Mouse (Mus musculus): ENCODE data around the gene Hgd. TPM values are rescaled to one million over a fixed set of nuclear protein-coding genes. Genes with fewer than 3 reads are reported as not detected.

The Hgd gene
- total RNA-seq (2021), result not detected

DNA sequence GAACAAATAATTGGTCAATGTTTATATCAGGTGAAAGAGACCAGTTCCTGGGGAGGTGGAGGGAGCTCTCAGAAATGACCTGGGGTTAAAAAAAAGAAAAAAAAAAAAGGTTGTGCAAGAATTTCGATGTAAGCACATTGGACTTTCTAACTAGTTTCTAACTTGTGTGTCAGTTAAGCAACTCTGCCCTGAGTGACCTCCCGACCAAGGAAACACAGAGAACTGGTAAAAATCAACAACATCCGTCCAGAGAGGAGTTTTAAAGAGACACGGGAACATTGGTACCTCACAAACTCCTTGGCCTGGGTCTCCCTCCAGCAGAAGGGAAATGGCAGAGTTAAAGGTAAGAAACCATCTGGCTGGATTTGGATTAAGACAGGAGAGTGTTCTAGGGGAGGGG is at the start of gene Hgd:
Gene Hgd (plus strand): TSS at position 160 of the 400 bp plus-strand sequence.
- DNase-seq, result no peak
- intact Hi-C loops (cut with DNase I), result no loop called here

GRCm38 (mm10) chr16:37530170-37530569 is 49.8 kb upstream of the Hgd start:
- no peak for DNase-seq
- intact Hi-C loops (cut with DNase I), result no loop called here

GRCm38 (mm10) chr16:37532046-37532445 is 47.9 kb upstream of the Hgd start:
- intact Hi-C loops (cut with DNase I), result no loop called here
- no peak for DNase-seq

DNA sequence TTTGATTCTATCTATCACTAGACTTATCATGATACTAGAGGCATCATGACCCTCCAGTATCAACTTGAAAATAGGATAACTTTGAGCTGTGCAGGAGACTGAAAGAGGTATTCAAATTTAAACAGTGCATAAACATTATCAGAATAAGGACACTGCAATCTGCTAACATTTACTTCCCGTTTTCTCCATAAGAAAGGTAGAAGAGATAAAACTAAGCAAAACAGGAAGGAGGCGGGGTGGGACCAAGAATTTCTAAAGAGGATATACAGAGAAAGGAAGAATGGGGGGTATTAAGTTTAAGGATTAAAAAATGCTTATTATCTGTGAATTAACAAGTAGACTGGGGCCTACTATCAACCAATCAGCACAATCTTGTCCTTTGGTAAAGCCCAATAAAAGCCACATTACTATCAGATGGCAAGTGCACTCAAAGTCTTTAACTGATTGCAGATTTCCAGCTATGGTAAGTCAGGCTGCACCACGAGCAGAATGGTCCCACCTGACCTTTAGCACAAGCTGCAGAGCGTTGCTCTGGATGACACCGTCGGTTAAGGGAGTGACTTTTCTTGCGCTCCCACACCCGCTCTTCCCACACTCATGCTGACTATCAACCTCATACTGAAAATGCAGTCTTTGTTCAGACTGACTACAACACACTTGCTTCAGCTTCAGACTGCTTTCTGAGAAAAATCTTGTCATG is 46.4 kb upstream of the Hgd start:
- DNase-seq, result no peak
- intact Hi-C loops (cut with DNase I), result no loop called here

DNA sequence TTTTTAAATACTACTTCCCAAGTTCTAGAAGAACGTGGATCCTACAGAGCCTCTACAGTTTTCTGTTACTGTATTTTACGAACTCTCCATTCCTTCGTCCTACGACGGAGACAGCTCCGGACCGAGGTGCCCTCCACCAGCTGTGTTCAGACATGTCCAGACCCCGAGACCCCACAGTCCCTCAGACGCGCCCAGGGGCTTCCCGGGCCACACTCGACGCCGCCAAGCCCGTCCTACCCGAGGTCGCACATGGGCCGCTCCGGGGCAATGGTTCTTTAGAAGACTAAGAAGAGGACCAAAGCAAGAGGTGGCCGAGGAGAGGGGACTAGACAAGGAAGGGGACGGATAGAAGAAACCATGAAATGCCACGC is 40.7 kb upstream of the Hgd start:
- DNase-seq, result no peak
- intact Hi-C loops (cut with DNase I), result no loop called here

DNA sequence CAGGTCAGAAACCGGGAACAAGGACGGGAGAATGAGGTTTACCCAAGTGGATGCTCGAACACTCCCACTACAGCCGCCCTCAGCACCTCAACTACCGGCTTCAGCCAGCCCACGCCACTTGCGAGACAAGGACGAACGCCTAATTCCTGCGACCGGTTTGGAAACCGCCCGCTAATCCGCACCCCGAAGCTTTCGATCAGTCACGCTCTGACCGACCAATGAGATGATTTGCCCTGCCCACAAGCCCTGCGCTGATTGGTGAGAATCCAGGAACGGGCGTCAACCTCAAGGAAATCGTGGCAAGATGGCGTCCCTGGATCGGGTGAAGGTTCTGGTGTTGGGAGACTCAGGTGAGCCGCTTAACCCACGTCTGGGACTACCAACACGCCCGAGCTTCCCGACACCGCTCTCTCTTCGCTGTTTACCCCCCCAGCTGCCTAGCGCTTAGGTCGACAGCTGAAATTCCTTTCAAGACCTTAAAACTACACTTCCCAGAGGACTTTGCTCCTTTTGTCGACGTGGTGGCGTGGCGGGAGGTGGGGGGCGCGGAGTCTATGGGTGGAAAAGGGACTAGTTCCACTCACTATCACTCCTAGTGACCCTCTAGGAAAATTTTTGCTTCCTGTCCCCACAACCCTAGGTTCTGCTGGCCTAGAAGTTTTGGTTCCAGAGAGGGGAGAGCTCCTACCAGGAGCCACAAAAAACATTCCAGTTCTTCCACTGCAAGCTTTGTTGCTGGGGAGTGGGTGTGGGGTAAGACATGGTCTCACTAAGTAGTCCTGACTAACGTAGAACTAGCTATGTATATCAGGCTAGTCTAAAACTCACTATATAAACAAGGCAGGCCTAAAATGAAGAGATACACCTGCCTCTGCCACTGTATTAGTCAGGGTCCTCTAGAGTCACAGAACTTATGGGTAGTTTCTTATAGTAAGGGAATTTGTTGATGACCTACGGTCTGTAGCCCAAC is 40.1 kb upstream of the Hgd start, which contains the start of the genes Gtf2e1 and Rabl3:
Gene Gtf2e1 (minus strand): TSS at position 179 of the 970 bp plus-strand sequence.
Gene Rabl3 (plus strand): TSS at position 275 of the 970 bp plus-strand sequence.
- intact Hi-C loops (cut with DNase I), result no loop called here

GRCm38 (mm10) chr16:37540776-37541175 is 39.2 kb upstream of the Hgd start:
- intact Hi-C loops (cut with DNase I), result no loop called here
- no peak for DNase-seq

More for the DNA sequence above, 40.1 kb upstream of the Hgd start, which contains the start of the genes Gtf2e1 and Rabl3:
- peak; percentile 98 for DNase-seq

DNA sequence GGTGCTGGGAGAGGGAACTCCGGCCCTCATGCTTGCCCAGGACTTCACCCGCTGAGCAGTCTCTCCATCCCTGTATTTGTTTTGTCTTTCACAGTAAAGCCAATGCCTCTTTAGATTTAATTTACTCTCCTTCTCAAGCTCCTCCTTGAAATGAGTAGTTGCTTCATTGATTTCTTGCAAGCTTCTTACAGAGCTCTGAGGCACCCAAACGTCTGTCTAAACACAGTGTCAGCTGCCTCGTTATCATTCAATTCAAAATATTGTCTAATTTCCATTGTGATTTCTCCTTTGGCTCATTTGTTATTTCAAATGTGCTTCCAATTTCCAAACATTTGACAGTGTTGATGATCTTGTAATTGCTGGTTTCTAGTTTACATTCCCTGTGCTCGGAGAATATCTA is 33.6 kb upstream of the Hgd start:
- no peak for DNase-seq
- intact Hi-C loops (cut with DNase I), result no loop called here

GRCm38 (mm10) chr16:37550266-37550665 is 29.7 kb upstream of the Hgd start:
- intact Hi-C loops (cut with DNase I), result no loop called here
- no peak for DNase-seq

GRCm38 (mm10) chr16:37550981-37551380 is 29.0 kb upstream of the Hgd start:
- no peak for DNase-seq
- intact Hi-C loops (cut with DNase I), result no loop called here

DNA sequence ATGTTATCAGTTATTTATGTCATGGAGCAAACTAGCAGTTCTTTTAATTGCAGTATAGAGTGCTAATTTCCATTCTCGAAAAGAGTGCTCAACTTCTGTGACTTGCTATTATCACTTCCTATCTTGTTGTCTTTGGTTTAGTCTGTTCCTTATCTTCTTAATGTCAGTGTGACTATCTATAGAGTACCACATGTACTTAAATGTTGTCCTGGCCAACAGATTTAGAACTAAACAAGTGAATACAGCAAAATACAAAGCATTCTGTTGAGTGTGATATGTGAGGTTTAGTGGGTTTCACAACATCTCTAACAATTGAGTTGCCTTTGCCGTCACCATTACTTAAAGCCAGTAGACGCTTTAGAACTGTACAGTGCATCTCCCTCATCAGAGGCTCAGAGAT is 27.1 kb upstream of the Hgd start:
- no peak for DNase-seq
- intact Hi-C loops (cut with DNase I), result no loop called here

DNA sequence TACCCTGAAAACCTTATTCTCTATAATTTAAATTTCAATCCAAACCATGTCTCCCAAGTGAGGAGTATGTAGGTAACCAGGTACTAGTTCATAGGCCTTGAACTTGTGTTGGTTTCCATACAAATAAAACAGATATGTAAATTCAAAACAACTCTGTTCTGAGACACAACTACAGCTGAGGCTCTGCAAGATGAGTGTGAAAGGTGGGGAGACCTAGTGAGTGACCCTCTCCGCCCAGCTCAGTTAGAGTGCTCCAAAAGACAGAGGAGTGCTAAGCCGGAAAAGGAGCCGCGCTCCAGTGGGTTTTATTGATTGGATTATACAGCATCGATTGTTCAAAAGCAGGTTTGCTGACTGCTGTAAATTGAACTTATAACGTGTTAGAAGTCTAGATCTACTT is 17.5 kb upstream of the Hgd start:
- intact Hi-C loops (cut with DNase I), result no loop called here

GRCm38 (mm10) chr16:37562961-37563360 is 17.0 kb upstream of the Hgd start:
- no peak for DNase-seq
- intact Hi-C loops (cut with DNase I), result no loop called here

More for the DNA sequence above, 17.5 kb upstream of the Hgd start:
- DNase-seq, result no peak

DNA sequence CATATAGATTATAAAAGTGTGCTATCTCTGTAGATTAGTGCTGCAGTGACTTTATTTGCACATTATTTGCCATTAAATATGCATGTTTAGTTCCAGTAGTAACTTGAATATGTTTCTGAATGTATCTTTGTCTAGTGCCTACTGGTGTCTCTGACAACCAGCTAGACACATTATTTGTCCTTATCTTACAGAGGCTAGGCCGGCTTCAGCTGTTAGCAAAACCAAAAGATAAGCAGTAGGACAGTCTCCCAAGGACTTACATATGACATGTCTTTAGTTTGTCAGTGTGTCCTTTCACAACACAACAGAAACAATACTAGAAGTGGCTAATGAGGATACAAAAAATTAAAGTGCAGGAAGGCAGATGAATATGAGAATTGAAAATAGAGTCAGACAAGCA is 14.8 kb upstream of the Hgd start:
- DNase-seq, result no peak
- intact Hi-C loops (cut with DNase I), result no loop called here

- intact Hi-C loops (cut with DNase I), result no loop called here
- DNase-seq, result no peak
These were observed 13.8 kb upstream of the Hgd start for GRCm38 (mm10) chr16:37566107-37566506.

GRCm38 (mm10) chr16:37567113-37568050 is 12.6 kb upstream of the Hgd start:
- intact Hi-C loops (cut with DNase I), result no loop called here
- DNase-seq, result no peak

DNA sequence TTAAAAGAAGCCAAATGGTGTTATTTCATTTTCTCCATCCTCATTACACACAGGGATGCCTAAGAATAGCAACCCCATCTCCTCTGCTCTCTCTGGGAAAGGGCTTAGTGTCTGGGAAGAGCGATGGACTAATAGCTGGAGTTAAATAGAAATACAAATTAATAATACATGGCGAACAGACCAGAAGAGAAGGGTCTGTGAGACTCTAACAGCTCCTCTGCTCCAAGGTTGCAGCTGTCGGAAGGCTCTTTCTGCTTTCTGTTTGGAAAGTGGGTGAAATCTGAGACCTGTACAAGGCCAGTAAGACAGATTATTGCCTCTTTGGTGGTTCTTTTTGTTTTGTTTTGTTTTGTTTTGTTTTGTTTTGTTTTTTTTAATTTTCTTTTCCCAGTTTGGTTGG is 8.4 kb upstream of the Hgd start:
- intact Hi-C loops (cut with DNase I), result no loop called here

GRCm38 (mm10) chr16:37572117-37572754 is 7.7 kb upstream of the Hgd start:
- intact Hi-C loops (cut with DNase I), result no loop called here
- no peak for DNase-seq

More for the DNA sequence above, 8.4 kb upstream of the Hgd start:
- DNase-seq, result no peak

DNA sequence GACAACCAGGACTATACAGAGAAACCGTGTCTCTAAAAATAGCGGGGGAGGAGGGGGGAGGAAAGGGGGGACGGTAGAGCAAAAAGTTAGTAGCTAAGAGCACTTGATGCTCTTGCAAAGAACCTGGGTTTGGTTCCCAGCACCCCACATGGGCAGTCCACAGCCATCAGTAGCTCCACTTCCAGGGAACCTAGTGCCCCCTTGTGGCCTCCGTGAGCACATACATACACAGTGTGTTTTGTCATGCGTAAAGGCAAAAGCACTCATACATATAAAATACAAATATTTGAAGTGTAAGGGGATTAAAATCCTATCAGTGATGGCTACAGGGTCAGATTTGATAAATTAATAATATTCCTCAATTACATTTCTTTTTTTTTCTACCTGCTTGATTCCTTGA is 6.9 kb upstream of the Hgd start:
- DNase-seq, result no peak
- intact Hi-C loops (cut with DNase I), result no loop called here

DNA sequence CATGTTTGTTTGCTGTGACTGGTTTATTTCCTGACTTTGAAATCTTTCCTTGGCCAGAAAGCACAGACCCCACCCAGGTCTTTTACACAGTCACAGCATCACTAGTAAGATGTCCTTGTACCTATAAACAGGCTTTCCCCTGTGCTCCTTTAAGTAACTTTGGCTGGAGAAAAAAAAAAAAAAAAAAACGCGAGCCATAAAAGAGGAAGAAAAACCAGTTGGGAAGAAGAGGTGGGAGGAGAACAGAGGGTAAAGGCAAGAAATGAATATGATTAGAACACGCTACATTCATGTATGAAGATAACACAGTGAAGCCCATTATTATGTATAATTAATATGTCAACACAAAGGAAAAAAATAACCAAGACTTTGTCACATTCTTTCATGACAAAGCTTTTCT is 4.6 kb upstream of the Hgd start:
- no peak for DNase-seq
- intact Hi-C loops (cut with DNase I), result no loop called here
